Mouse (Mus musculus): ENCODE measurements around the gene Palmd. TPM values are rescaled to one million over a fixed set of nuclear protein-coding genes. Genes with fewer than 3 reads are reported as not detected.

The Palmd gene
- total RNA-seq, 2 experiments from 2014 or later = 54.5 to 71.2 TPM

GRCm38 (mm10) chr3:116917016-116917415 lies 51.8 kb downstream of the Palmd start:
- intact Hi-C loops (cut with DNase I) = no loop called here
- no peak for DNase-seq (ENCODE audit: low spot score)

DNA sequence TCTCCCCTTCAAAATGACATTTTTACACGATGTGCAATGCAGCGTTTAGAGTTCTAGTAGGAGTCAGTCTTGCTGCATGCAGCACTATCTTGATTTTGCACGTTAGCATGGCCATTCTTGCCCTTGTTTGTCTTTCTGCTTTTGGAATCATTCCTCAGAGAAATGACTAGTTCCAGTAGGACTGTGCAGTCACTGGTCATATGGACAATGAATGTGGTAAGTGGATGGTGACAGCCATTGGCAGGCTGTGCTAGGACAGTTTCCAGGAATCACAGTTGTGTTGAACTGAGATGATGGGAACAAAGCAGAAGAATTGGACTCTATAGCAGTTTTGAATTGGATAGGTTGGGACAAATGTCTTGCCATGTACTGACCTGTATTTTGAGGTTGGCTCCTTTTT lies 53.9 kb downstream of the Palmd start:
- intact Hi-C loops (cut with DNase I) = no loop called here

GRCm38 (mm10) chr3:116914374-116914773 lies 54.4 kb downstream of the Palmd start:
- intact Hi-C loops (cut with DNase I) = no loop called here
- no peak for DNase-seq (ENCODE audit: low spot score)

More for the DNA sequence above, 53.9 kb downstream of the Palmd start:
- DNase-seq (ENCODE audit: low spot score) = no peak

GRCm38 (mm10) chr3:116906596-116906995 lies 62.2 kb downstream of the Palmd start:
- DNase-seq (ENCODE audit: low spot score) = no peak
- intact Hi-C loops (cut with DNase I) = loop anchor here (2.0 to 5.0 kb wide), 2 partner anchors 62 to 881 kb away; partner anchors contain the start of genes 4930455H04Rik and Palmd

- peak; percentile 55 for DNase-seq (ENCODE audit: low spot score)
- intact Hi-C loops (cut with DNase I) = loop anchor here (2.0 to 5.0 kb wide), 5 partner anchors 63 to 881 kb away; partner anchors contain the start of genes 4930455H04Rik and Palmd
Measured at GRCm38 (mm10) chr3:116905898-116906297, 62.9 kb downstream of the Palmd start.

- intact Hi-C loops (cut with DNase I) = loop anchor here (2.0 kb wide), 3 partner anchors 159 to 535 kb away; no protein-coding TSS in a partner anchor
- DNase-seq (ENCODE audit: low spot score) = peak; percentile 37
Measured at GRCm38 (mm10) chr3:116904158-116904557, 64.6 kb downstream of the Palmd start.

- DNase-seq (ENCODE audit: low spot score) = no peak
- intact Hi-C loops (cut with DNase I) = no loop called here
Measured at GRCm38 (mm10) chr3:116892872-116893271, 75.9 kb downstream of the Palmd start.

DNA sequence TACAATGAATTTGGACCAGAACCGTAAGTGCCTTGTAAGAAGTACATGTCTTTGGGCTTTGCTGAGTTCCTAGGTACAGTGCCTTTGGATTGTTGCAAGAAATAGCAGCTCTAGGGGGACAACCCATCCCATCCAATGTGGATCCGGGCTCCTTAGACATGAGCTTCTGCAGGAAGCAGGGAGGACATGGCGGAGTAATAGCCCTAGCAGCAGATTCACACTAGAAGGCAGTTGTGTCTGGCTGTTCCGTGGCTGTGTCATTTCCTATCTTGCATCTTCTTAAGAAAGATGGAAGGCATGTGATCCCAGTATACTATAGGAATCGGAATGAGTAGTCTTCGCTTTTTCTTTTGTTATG lies 76.6 kb downstream of the Palmd start:
- DNase-seq (ENCODE audit: low spot score) = no peak

GRCm38 (mm10) chr3:116891436-116892205 lies 77.2 kb downstream of the Palmd start:
- DNase-seq (ENCODE audit: low spot score) = no peak
- intact Hi-C loops (cut with DNase I) = no loop called here

More for the DNA sequence above, 76.6 kb downstream of the Palmd start:
- intact Hi-C loops (cut with DNase I) = no loop called here

DNA sequence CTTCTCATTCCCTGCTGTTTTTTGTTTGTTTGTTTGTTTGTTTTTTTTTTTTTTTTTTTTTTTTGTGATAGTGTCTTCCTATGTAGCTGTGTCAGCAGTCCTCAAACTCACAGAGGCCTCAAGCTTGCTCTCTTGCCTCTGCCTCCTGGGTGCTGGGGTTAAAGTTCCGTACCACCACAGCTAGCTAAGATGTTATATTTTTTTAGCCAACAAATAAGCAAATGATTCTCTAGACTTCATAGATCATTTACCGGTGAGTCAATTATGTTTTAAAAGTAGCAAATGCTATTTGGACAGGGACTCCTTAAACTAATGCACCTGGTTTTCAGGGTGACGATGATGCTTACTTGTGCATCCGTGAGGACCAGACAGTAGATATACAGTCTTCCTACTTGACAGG lies 78.2 kb downstream of the Palmd start:
- no peak for DNase-seq (ENCODE audit: low spot score)
- intact Hi-C loops (cut with DNase I) = no loop called here

DNA sequence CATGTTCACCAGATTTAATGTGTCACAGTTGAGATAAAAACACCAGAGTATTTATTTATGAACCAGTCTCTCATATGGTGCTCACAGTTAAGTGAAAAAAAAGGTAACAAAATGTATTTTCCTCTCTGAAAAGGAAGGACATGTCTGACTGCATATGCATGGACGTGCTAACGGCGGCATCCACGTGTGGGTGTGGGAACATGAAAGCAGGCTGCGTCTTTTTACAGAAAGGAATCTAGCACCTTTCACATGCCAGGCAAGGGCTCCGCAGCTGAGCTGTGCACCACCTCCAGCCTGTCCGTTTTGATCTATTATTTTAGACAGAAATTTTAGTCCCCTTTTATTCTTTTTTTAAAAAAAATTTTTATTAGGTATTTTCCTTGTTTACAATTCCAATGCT lies 79.4 kb downstream of the Palmd start:
- intact Hi-C loops (cut with DNase I) = no loop called here
- no peak for DNase-seq (ENCODE audit: low spot score)

DNA sequence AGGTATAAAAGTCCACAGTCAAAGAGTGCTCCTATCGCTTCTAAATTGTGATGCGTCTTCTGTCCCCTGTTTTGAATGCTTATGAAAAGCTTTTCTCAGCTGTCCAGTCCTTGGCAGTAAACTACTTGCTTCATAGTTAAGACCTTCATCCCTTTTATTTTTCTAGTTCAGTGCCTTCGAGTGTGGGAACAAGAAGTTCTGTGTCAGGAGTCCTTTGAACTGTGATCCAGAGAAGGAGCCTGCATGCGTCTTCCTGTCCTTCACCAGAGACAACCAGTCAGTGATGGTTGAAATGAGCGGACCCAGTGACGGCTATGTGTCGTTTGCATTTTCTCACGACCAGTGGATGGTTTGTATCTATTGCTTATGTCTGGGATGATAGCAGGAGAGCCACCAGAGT lies 83.8 kb downstream of the Palmd start:
- intact Hi-C loops (cut with DNase I) = no loop called here

GRCm38 (mm10) chr3:116882221-116882960 lies 86.4 kb downstream of the Palmd start:
- no peak for DNase-seq (ENCODE audit: low spot score)
- intact Hi-C loops (cut with DNase I) = no loop called here

More for the DNA sequence above, 83.8 kb downstream of the Palmd start:
- no peak for DNase-seq (ENCODE audit: low spot score)

GRCm38 (mm10) chr3:116870372-116870771 lies 98.4 kb downstream of the Palmd start:
- intact Hi-C loops (cut with DNase I) = no loop called here
- DNase-seq (ENCODE audit: low spot score) = no peak

Other genes starting within 250 kb of the Palmd start
- gene Agl, start 160.8 kb downstream of the Palmd start, total RNA-seq (2021) = 100 to 1,000 TPM; 199 to 210 TPM
- gene Frrs1, start 109.5 kb downstream of the Palmd start, total RNA-seq (2021) = 1 to 10 TPM; 3.1 to 4.8 TPM
- not detected for gene 4930455H04Rik, start 720 bp downstream of the Palmd start, total RNA-seq (2021)